Comparison of ENCODE assay signal across 13 mouse cellular contexts in genomic region chr16:58499650-58500049, GRCm38 (mm10). TPM values are rescaled to one million over a fixed set of nuclear protein-coding genes. Genes with fewer than 3 reads are reported as not detected.
DNase-seq lines count a peak whose midpoint lies in the region; ATAC-seq and TF ChIP-seq lines count a peak whose summit lies in the region.
"Had no signal": no experiment of that assay in that cellular context is flagged by ENCODE, and none has a peak within 500 bp of the region (broad histone marks: within the 10 kb centered on the region; RNA-seq: fewer than 3 reads in every experiment).

No protein-coding gene starts in this region.

- H3K4me1 ChIP-seq in hindbrain, embryonic 10.5 days (replicated peaks): peaks cover 30% of the 10 kb centered on the region
- no peaks in the 10 kb centered on the region for H3K4me1 ChIP-seq in hindbrain, embryonic 11.5 days (replicated peaks; ENCODE audit: control insufficient read depth, insufficient read depth, low read length)
- peaks cover 21% of the 10 kb centered on the region for H3K4me1 ChIP-seq in stomach, embryonic 16.5 days (ENCODE audit: control insufficient read depth, insufficient read depth, low read length)
- H3K4me1 ChIP-seq in stomach, postnatal 0 days (replicated peaks; ENCODE audit: control insufficient read depth, insufficient read depth): 0 out of 2 replicates have a peak, but pooled peaks cover 3% of the 10 kb centered on the region
- H3K4me1 ChIP-seq in limb, embryonic 12.5 days (replicated peaks): peaks cover 34% of the 10 kb centered on the region
- no peaks in the 10 kb centered on the region; the same call in 1 of the 2 replicates for H3K4me1 ChIP-seq in neural tube, embryonic 15.5 days
- H3K4me1 ChIP-seq in intestine, embryonic 15.5 days (replicated peaks): no peaks in the 10 kb centered on the region

- H3K27ac ChIP-seq in hindbrain, embryonic 10.5 days: peak overlapping the region; percentile 64
- no peak overlapping the region for H3K27ac ChIP-seq in hindbrain, embryonic 11.5 days (ENCODE audit: low read depth, low read length)
- peak overlapping the region; percentile 26; the same call in 1 of the 2 replicates for H3K27ac ChIP-seq in stomach, embryonic 16.5 days (ENCODE audit: low read length)
- H3K27ac ChIP-seq in stomach, postnatal 0 days (replicated peaks): no peak overlapping the region
- H3K27ac ChIP-seq in limb, embryonic 12.5 days: 0 out of 2 replicates have a peak overlapping the region, but pooled peaks have one; percentile 36
- peak overlapping the region; percentile 60 for H3K27ac ChIP-seq in neural tube, embryonic 15.5 days (replicated peaks)
- H3K27ac ChIP-seq in intestine, embryonic 15.5 days: no peak overlapping the region

- TF ChIP-seq CTCF in stomach, postnatal 0 days (IDR thresholded peaks at IDR 0.05; ENCODE audit: low read depth): no peak

- 82% methylated on average over 5 of the region's 5 CpGs for WGBS in hindbrain, embryonic 10.5 days
- 82% methylated on average over 5 of the region's 5 CpGs for WGBS in hindbrain, embryonic 11.5 days
- 77% methylated on average over 5 of the region's 5 CpGs for WGBS in stomach, embryonic 16.5 days
- WGBS in stomach, postnatal 0 days: 80% methylated on average over 5 of the region's 5 CpGs
- 85% methylated on average over 5 of the region's 5 CpGs for WGBS in limb, embryonic 12.5 days
- WGBS in neural tube, embryonic 15.5 days: 92% methylated on average over 5 of the region's 5 CpGs
- 87% methylated on average over 5 of the region's 5 CpGs for WGBS in intestine, embryonic 15.5 days

- no peak overlapping the region for H3K4me2 ChIP-seq in hindbrain, embryonic 11.5 days (replicated peaks; ENCODE audit: low read depth, low read length)
- H3K4me2 ChIP-seq in stomach, embryonic 16.5 days (ENCODE audit: low read depth, low read length): no peak overlapping the region
- H3K4me2 ChIP-seq in stomach, postnatal 0 days (replicated peaks; ENCODE audit: low read depth): no peak overlapping the region
- no peak overlapping the region for H3K4me2 ChIP-seq in limb, embryonic 12.5 days
- no peak overlapping the region for H3K4me2 ChIP-seq in neural tube, embryonic 15.5 days
- H3K4me2 ChIP-seq in intestine, embryonic 15.5 days (replicated peaks): no peak overlapping the region
- H3K4me2 ChIP-seq: embryonic facial prominence, embryonic 15.5 days had no signal

- no peak for DNase-seq in hindbrain, embryonic 10.5 days (ENCODE audit: low spot score)
- DNase-seq in hindbrain, embryonic 11.5 days (ENCODE audit: low spot score): no peak
- DNase-seq in stomach, postnatal 0 days (ENCODE audit: low spot score): no peak
- no peak for DNase-seq in adrenal gland, postnatal 36 days
- DNase-seq: cerebellum, adult 8-10 months; gastrocnemius, postnatal 14 days; lung, adult 2 months had no signal

- no peaks in the 10 kb centered on the region for H3K36me3 ChIP-seq in hindbrain, embryonic 10.5 days
- H3K36me3 ChIP-seq in hindbrain, embryonic 11.5 days (ENCODE audit: control insufficient read depth, insufficient read depth, low read length): no peaks in the 10 kb centered on the region
- no peaks in the 10 kb centered on the region for H3K36me3 ChIP-seq in stomach, embryonic 16.5 days (ENCODE audit: control insufficient read depth, insufficient read depth, low read length)
- H3K36me3 ChIP-seq in stomach, postnatal 0 days (ENCODE audit: control insufficient read depth, insufficient read depth, low read length): no peaks in the 10 kb centered on the region
- H3K36me3 ChIP-seq in limb, embryonic 12.5 days: 0 out of 2 replicates have a peak, but pooled peaks cover 3% of the 10 kb centered on the region
- H3K36me3 ChIP-seq in neural tube, embryonic 15.5 days: no peaks in the 10 kb centered on the region
- no peaks in the 10 kb centered on the region for H3K36me3 ChIP-seq in intestine, embryonic 15.5 days
- H3K36me3 ChIP-seq: embryonic facial prominence, embryonic 15.5 days had no signal

- no peak for TF ChIP-seq EP300 in stomach, postnatal 0 days (optimal IDR thresholded peaks at IDR 0.05)

- no peak for ATAC-seq in hindbrain, embryonic 11.5 days (ENCODE audit: low FRiP score)
- ATAC-seq in stomach, embryonic 16.5 days (ENCODE audit: insufficient read depth, low FRiP score): no peak
- ATAC-seq in stomach, postnatal 0 days (ENCODE audit: low FRiP score, low TSS enrichment): no peak
- ATAC-seq in limb, embryonic 12.5 days (ENCODE audit: insufficient number of reproducible peaks, insufficient read depth, low FRiP score, low TSS enrichment, low read depth): 0 out of 2 replicates have a peak, but pooled peaks have one; percentile 18
- no peak for ATAC-seq in neural tube, embryonic 15.5 days (ENCODE audit: low FRiP score)
- no peak for ATAC-seq in intestine, embryonic 15.5 days

- H3K9ac ChIP-seq in hindbrain, embryonic 11.5 days (ENCODE audit: low read depth, low read length): no peak overlapping the region
- H3K9ac ChIP-seq in stomach, embryonic 16.5 days (ENCODE audit: low read length): no peak overlapping the region
- H3K9ac ChIP-seq in stomach, postnatal 0 days (ENCODE audit: low read length): no peak overlapping the region
- H3K9ac ChIP-seq in limb, embryonic 12.5 days (replicated peaks): no peak overlapping the region
- H3K9ac ChIP-seq in neural tube, embryonic 15.5 days (replicated peaks): no peak overlapping the region
- no peak overlapping the region for H3K9ac ChIP-seq in intestine, embryonic 15.5 days
- H3K9ac ChIP-seq: embryonic facial prominence, embryonic 15.5 days had no signal

- H3K4me3 ChIP-seq in hindbrain, embryonic 10.5 days: no peak overlapping the region
- H3K4me3 ChIP-seq in hindbrain, embryonic 11.5 days (ENCODE audit: low read depth, low read length): no peak overlapping the region
- no peak overlapping the region for H3K4me3 ChIP-seq in stomach, embryonic 16.5 days (replicated peaks; ENCODE audit: low read length)
- no peak overlapping the region for H3K4me3 ChIP-seq in stomach, postnatal 0 days (ENCODE audit: low read depth, low read length)
- H3K4me3 ChIP-seq in limb, embryonic 12.5 days (replicated peaks): no peak overlapping the region
- no peak overlapping the region for H3K4me3 ChIP-seq in neural tube, embryonic 15.5 days (replicated peaks)
- no peak overlapping the region for H3K4me3 ChIP-seq in intestine, embryonic 15.5 days (replicated peaks)
- H3K4me3 ChIP-seq: embryonic facial prominence, embryonic 15.5 days had no signal

- H3K9me3 ChIP-seq in hindbrain, embryonic 10.5 days: no peaks in the 10 kb centered on the region
- no peaks in the 10 kb centered on the region for H3K9me3 ChIP-seq in hindbrain, embryonic 11.5 days (ENCODE audit: control insufficient read depth, low read length)
- no peaks in the 10 kb centered on the region for H3K9me3 ChIP-seq in stomach, embryonic 16.5 days (replicated peaks; ENCODE audit: control insufficient read depth, low read length)
- no peaks in the 10 kb centered on the region for H3K9me3 ChIP-seq in stomach, postnatal 0 days (ENCODE audit: control insufficient read depth, low read length)
- H3K9me3 ChIP-seq in limb, embryonic 12.5 days: no peaks in the 10 kb centered on the region
- H3K9me3 ChIP-seq in neural tube, embryonic 15.5 days (replicated peaks): no peaks in the 10 kb centered on the region
- H3K9me3 ChIP-seq in intestine, embryonic 15.5 days: no peaks in the 10 kb centered on the region
- H3K9me3 ChIP-seq: embryonic facial prominence, embryonic 15.5 days; G1E had no signal

- H3K27me3 ChIP-seq in hindbrain, embryonic 10.5 days (ENCODE audit: insufficient read depth, poor library complexity, severe bottlenecking): no peaks in the 10 kb centered on the region
- no peaks in the 10 kb centered on the region for H3K27me3 ChIP-seq in hindbrain, embryonic 11.5 days (ENCODE audit: control insufficient read depth, insufficient read depth, low read length)
- H3K27me3 ChIP-seq in stomach, embryonic 16.5 days (ENCODE audit: control insufficient read depth, insufficient read depth, low read length): no peaks in the 10 kb centered on the region
- H3K27me3 ChIP-seq in stomach, postnatal 0 days (ENCODE audit: control insufficient read depth, insufficient read depth, low read length): no peaks in the 10 kb centered on the region
- H3K27me3 ChIP-seq in limb, embryonic 12.5 days: no peaks in the 10 kb centered on the region
- H3K27me3 ChIP-seq in neural tube, embryonic 15.5 days (replicated peaks): no peaks in the 10 kb centered on the region
- no peaks in the 10 kb centered on the region for H3K27me3 ChIP-seq in intestine, embryonic 15.5 days (replicated peaks)
- H3K27me3 ChIP-seq: embryonic facial prominence, embryonic 15.5 days had no signal

RNA-seq across cellular contexts. Expression of gene St3gal6, which starts 24.4 kb away (rescaled TPM):
- polyA plus RNA-seq in hindbrain, embryonic 10.5 days (2016; fragmentation: Nextera tagmentation; extraction: Ambion mirVana): 8.7 and 10.2 TPM in 2 replicates
- 8.0 and 9.8 TPM in 2 replicates for polyA plus RNA-seq in hindbrain, embryonic 11.5 days (2014; fragmentation: Nextera tagmentation; extraction: Ambion mirVana)
- polyA plus RNA-seq in stomach, embryonic 16.5 days (2015; fragmentation: Nextera tagmentation; extraction: Ambion mirVana): 11.7 and 14.7 TPM in 2 replicates
- 7.1 and 8.0 TPM in 2 replicates for polyA plus RNA-seq in stomach, postnatal 0 days (2015; fragmentation: Nextera tagmentation; extraction: Ambion mirVana)
- 17.8 and 19.3 TPM in 2 replicates for polyA plus RNA-seq in limb, embryonic 12.5 days (2016; fragmentation: Nextera tagmentation; extraction: Ambion mirVana)
- polyA plus RNA-seq in neural tube, embryonic 15.5 days (2015; fragmentation: Nextera tagmentation; extraction: Ambion mirVana): 12.1 and 16.3 TPM in 2 replicates
- polyA plus RNA-seq in intestine, embryonic 15.5 days (2015; fragmentation: Nextera tagmentation; extraction: Ambion mirVana): 18.9 and 19.3 TPM in 2 replicates
- total RNA-seq in adrenal gland, postnatal 36 days (2021): 10 to 100 TPM; 30.3 to 38.5 TPM

Comparison
In these comparisons a context has a peak if more than half of its experiments do, and no peak if none do; other contexts are left out.
1. H3K27ac ChIP-seq: peak in hindbrain, embryonic 10.5 days (single experiment), stomach, embryonic 16.5 days (single experiment), limb, embryonic 12.5 days (single experiment) and neural tube, embryonic 15.5 days (single experiment); none in hindbrain, embryonic 11.5 days (single experiment), stomach, postnatal 0 days (single experiment) and intestine, embryonic 15.5 days (single experiment).